Mouse (Mus musculus): ENCODE measurements around the gene Map6. TPM values are rescaled to one million over a fixed set of nuclear protein-coding genes. Genes with fewer than 3 reads are reported as not detected.

Gene Map6
- polyA plus RNA-seq, 1 experiment from 2014 or later, result 5.0 TPM

- 52% methylated on average over 9 of the region's 9 CpGs for WGBS
Observed at GRCm38 (mm10) chr7:99271630-99272029, 4.4 kb downstream of the Map6 start.

GRCm38 (mm10) chr7:99275131-99275530, 7.9 kb downstream of the Map6 start:
- H3K27me3 ChIP-seq (ENCODE audit: control insufficient read depth, insufficient read depth, low read length), result peaks cover 5% of the 10 kb centered on the region; the same call in 1 of the 2 replicates
- no peaks in the 10 kb centered on the region for H3K9me3 ChIP-seq (replicated peaks; ENCODE audit: control insufficient read depth, low read length)
- WGBS, result 69% methylated on average over 6 of the region's 6 CpGs
- no peak overlapping the region for H3K27ac ChIP-seq (ENCODE audit: low read length)
- no peaks in the 10 kb centered on the region for H3K36me3 ChIP-seq (ENCODE audit: control insufficient read depth, insufficient read depth, low read length)
- H3K4me1 ChIP-seq (ENCODE audit: control insufficient read depth, insufficient read depth, low read length), result peaks cover 7% of the 10 kb centered on the region; the same call in 1 of the 2 replicates
- no peak overlapping the region for H3K4me2 ChIP-seq (ENCODE audit: low read depth, low read length)
- H3K9ac ChIP-seq (ENCODE audit: low read length), result no peak overlapping the region
- ATAC-seq (ENCODE audit: insufficient read depth, low FRiP score), result no peak
- no peak overlapping the region for H3K4me3 ChIP-seq (replicated peaks; ENCODE audit: low read length)

More at GRCm38 (mm10) chr7:99271630-99272029, 4.4 kb downstream of the Map6 start:
- Histone ChIP-seq H3K9ac (ENCODE audit: low read length) (no peak overlapping the region), H3K36me3 (ENCODE audit: control insufficient read depth, insufficient read depth, low read length) (no peaks in the 10 kb centered on the region), H3K4me1 (ENCODE audit: control insufficient read depth, insufficient read depth, low read length) (peaks cover 28% of the 10 kb centered on the region), H3K4me3 (replicated peaks; ENCODE audit: low read length) (no peak overlapping the region), H3K4me2 (ENCODE audit: low read depth, low read length) (no peak overlapping the region), H3K9me3 (replicated peaks; ENCODE audit: control insufficient read depth, low read length) (no peaks in the 10 kb centered on the region), H3K27ac (ENCODE audit: low read length) (no peak overlapping the region), H3K27me3 (ENCODE audit: control insufficient read depth, insufficient read depth, low read length) (peaks cover 39% of the 10 kb centered on the region)
- no peak for ATAC-seq (ENCODE audit: insufficient read depth, low FRiP score)

- peak; percentile 58 for ATAC-seq (ENCODE audit: insufficient read depth, low FRiP score)
- WGBS, result 42% methylated on average over 1 of the region's 1 CpGs
- H3K9ac ChIP-seq (ENCODE audit: low read length), result no peak overlapping the region
- H3K27me3 ChIP-seq (ENCODE audit: control insufficient read depth, insufficient read depth, low read length), result no peaks in the 10 kb centered on the region
- H3K4me2 ChIP-seq (ENCODE audit: low read depth, low read length), result no peak overlapping the region
- no peaks in the 10 kb centered on the region for H3K36me3 ChIP-seq (ENCODE audit: control insufficient read depth, insufficient read depth, low read length)
- no peak overlapping the region for H3K27ac ChIP-seq (ENCODE audit: low read length)
- H3K4me3 ChIP-seq (replicated peaks; ENCODE audit: low read length), result no peak overlapping the region
- peaks cover 7% of the 10 kb centered on the region; the same call in 1 of the 2 replicates for H3K4me1 ChIP-seq (ENCODE audit: control insufficient read depth, insufficient read depth, low read length)
- no peaks in the 10 kb centered on the region for H3K9me3 ChIP-seq (replicated peaks; ENCODE audit: control insufficient read depth, low read length)
Observed at GRCm38 (mm10) chr7:99276679-99277078, 9.4 kb downstream of the Map6 start.

GRCm38 (mm10) chr7:99278309-99278708, 11.1 kb downstream of the Map6 start:
- Histone ChIP-seq H3K9ac (ENCODE audit: low read length) (no peak overlapping the region), H3K4me3 (replicated peaks; ENCODE audit: low read length) (no peak overlapping the region), H3K4me2 (ENCODE audit: low read depth, low read length) (no peak overlapping the region), H3K36me3 (ENCODE audit: control insufficient read depth, insufficient read depth, low read length) (no peaks in the 10 kb centered on the region), H3K27ac (ENCODE audit: low read length) (no peak overlapping the region), H3K27me3 (ENCODE audit: control insufficient read depth, insufficient read depth, low read length) (no peaks in the 10 kb centered on the region), H3K9me3 (replicated peaks; ENCODE audit: control insufficient read depth, low read length) (no peaks in the 10 kb centered on the region), H3K4me1 (ENCODE audit: control insufficient read depth, insufficient read depth, low read length) (peaks cover 7% of the 10 kb centered on the region; the same call in 1 of the 2 replicates)
- no peak for ATAC-seq (ENCODE audit: insufficient read depth, low FRiP score)
- WGBS, result 82% methylated on average over 8 of the region's 8 CpGs

GRCm38 (mm10) chr7:99279586-99279985, 12.3 kb downstream of the Map6 start:
- no peaks in the 10 kb centered on the region for H3K27me3 ChIP-seq (ENCODE audit: control insufficient read depth, insufficient read depth, low read length)
- H3K4me2 ChIP-seq (ENCODE audit: low read depth, low read length), result no peak overlapping the region
- H3K9me3 ChIP-seq (replicated peaks; ENCODE audit: control insufficient read depth, low read length), result no peaks in the 10 kb centered on the region
- no peaks in the 10 kb centered on the region for H3K36me3 ChIP-seq (ENCODE audit: control insufficient read depth, insufficient read depth, low read length)
- ATAC-seq (ENCODE audit: insufficient read depth, low FRiP score), result no peak
- 59% methylated on average over 8 of the region's 8 CpGs for WGBS
- H3K9ac ChIP-seq (ENCODE audit: low read length), result no peak overlapping the region
- H3K4me3 ChIP-seq (replicated peaks; ENCODE audit: low read length), result no peak overlapping the region
- peaks cover 7% of the 10 kb centered on the region; the same call in 1 of the 2 replicates for H3K4me1 ChIP-seq (ENCODE audit: control insufficient read depth, insufficient read depth, low read length)
- H3K27ac ChIP-seq (ENCODE audit: low read length), result no peak overlapping the region

GRCm38 (mm10) chr7:99287287-99287686, 20.0 kb downstream of the Map6 start:
- H3K9me3 ChIP-seq (replicated peaks; ENCODE audit: control insufficient read depth, low read length), result 0 out of 2 replicates have a peak, but pooled peaks cover 3% of the 10 kb centered on the region
- no peak overlapping the region for H3K4me2 ChIP-seq (ENCODE audit: low read depth, low read length)
- H3K4me1 ChIP-seq (ENCODE audit: control insufficient read depth, insufficient read depth, low read length), result no peaks in the 10 kb centered on the region
- ATAC-seq (ENCODE audit: insufficient read depth, low FRiP score), result no peak
- no peak overlapping the region for H3K27ac ChIP-seq (ENCODE audit: low read length)
- no peak overlapping the region for H3K9ac ChIP-seq (ENCODE audit: low read length)
- no peaks in the 10 kb centered on the region for H3K27me3 ChIP-seq (ENCODE audit: control insufficient read depth, insufficient read depth, low read length)
- WGBS, result 60% methylated on average over 3 of the region's 3 CpGs
- no peaks in the 10 kb centered on the region for H3K36me3 ChIP-seq (ENCODE audit: control insufficient read depth, insufficient read depth, low read length)
- no peak overlapping the region for H3K4me3 ChIP-seq (replicated peaks; ENCODE audit: low read length)

GRCm38 (mm10) chr7:99290008-99290407, 22.8 kb downstream of the Map6 start:
- H3K4me3 ChIP-seq (replicated peaks; ENCODE audit: low read length), result no peak overlapping the region
- no peak overlapping the region for H3K27ac ChIP-seq (ENCODE audit: low read length)
- 57% methylated on average over 8 of the region's 8 CpGs for WGBS
- H3K27me3 ChIP-seq (ENCODE audit: control insufficient read depth, insufficient read depth, low read length), result no peaks in the 10 kb centered on the region
- H3K4me2 ChIP-seq (ENCODE audit: low read depth, low read length), result no peak overlapping the region
- 0 out of 2 replicates have a peak, but pooled peaks cover 3% of the 10 kb centered on the region for H3K9me3 ChIP-seq (replicated peaks; ENCODE audit: control insufficient read depth, low read length)
- no peak for ATAC-seq (ENCODE audit: insufficient read depth, low FRiP score)
- H3K4me1 ChIP-seq (ENCODE audit: control insufficient read depth, insufficient read depth, low read length), result no peaks in the 10 kb centered on the region
- H3K36me3 ChIP-seq (ENCODE audit: control insufficient read depth, insufficient read depth, low read length), result no peaks in the 10 kb centered on the region
- no peak overlapping the region for H3K9ac ChIP-seq (ENCODE audit: low read length)

GRCm38 (mm10) chr7:99290925-99291324, 23.7 kb downstream of the Map6 start:
- no peaks in the 10 kb centered on the region for H3K36me3 ChIP-seq (ENCODE audit: control insufficient read depth, insufficient read depth, low read length)
- H3K4me2 ChIP-seq (ENCODE audit: low read depth, low read length), result no peak overlapping the region
- no peaks in the 10 kb centered on the region for H3K4me1 ChIP-seq (ENCODE audit: control insufficient read depth, insufficient read depth, low read length)
- no peaks in the 10 kb centered on the region for H3K9me3 ChIP-seq (replicated peaks; ENCODE audit: control insufficient read depth, low read length)
- no peaks in the 10 kb centered on the region for H3K27me3 ChIP-seq (ENCODE audit: control insufficient read depth, insufficient read depth, low read length)
- H3K27ac ChIP-seq (ENCODE audit: low read length), result no peak overlapping the region
- no peak overlapping the region for H3K9ac ChIP-seq (ENCODE audit: low read length)
- no peak overlapping the region for H3K4me3 ChIP-seq (replicated peaks; ENCODE audit: low read length)
- WGBS, result 54% methylated on average over 6 of the region's 6 CpGs
- ATAC-seq (ENCODE audit: insufficient read depth, low FRiP score), result 0 out of 2 replicates have a peak, but pooled peaks have one; percentile 6

- Histone ChIP-seq H3K9ac (ENCODE audit: low read length) (no peak overlapping the region), H3K9me3 (replicated peaks; ENCODE audit: control insufficient read depth, low read length) (no peaks in the 10 kb centered on the region), H3K4me3 (replicated peaks; ENCODE audit: low read length) (no peak overlapping the region), H3K4me1 (ENCODE audit: control insufficient read depth, insufficient read depth, low read length) (no peaks in the 10 kb centered on the region), H3K27me3 (ENCODE audit: control insufficient read depth, insufficient read depth, low read length) (no peaks in the 10 kb centered on the region), H3K4me2 (ENCODE audit: low read depth, low read length) (no peak overlapping the region), H3K36me3 (ENCODE audit: control insufficient read depth, insufficient read depth, low read length) (no peaks in the 10 kb centered on the region), H3K27ac (ENCODE audit: low read length) (no peak overlapping the region)
- WGBS, result 87% methylated on average over 2 of the region's 2 CpGs
- no peak for ATAC-seq (ENCODE audit: insufficient read depth, low FRiP score)
Observed at GRCm38 (mm10) chr7:99294198-99294780, 27.0 kb downstream of the Map6 start.
